Mouse (Mus musculus): Measurements from ENCODE around the gene Slc9a9.
"Not testable (repeated sequence)": the region's sequence is repeated elsewhere in the genome, so short reads cannot be mapped to it uniquely, and the experiment has no call there.

Slc9a9 gene

DNA sequence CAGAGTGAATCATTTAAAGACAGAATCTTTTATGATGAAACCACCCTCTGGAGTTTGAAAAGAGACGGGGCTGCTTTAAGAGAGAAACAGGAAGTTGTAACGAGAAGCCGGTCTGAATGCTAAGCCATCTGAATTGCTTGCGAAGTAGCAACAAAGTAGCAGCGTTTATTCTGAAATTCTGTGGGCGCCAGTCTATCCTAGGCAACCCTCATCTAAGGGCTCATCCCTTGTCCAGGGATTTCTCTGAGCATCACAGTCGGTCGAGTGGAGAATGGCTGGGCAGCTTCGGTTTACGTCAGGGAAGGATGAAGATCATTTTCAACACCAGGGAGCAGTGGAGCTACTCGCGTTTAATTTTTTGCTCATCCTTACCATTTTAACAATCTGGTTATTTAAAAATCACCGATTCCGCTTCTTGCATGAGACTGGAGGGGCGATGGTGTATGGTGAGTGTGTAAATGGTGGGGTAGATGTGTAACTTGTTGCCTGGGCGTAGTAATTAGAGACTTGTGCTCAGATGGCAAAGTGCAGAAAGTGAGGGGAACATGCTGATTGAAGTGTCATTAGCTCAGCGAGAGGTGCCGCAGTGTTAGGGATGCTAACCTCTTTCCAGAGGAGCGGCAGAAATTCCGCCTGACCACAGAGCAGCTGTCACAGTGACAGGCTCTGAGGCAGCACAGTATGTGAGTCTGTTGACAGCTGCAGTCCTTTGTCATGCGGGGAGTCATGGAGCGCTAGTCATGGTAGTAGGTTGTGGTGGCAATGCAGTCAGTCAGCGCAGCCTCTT is at the start of gene Slc9a9:
TSS of gene Slc9a9 (plus strand) at position 119 of the 787 bp plus-strand sequence.
- DNase-seq = peak; percentile 32 to 39

DNA sequence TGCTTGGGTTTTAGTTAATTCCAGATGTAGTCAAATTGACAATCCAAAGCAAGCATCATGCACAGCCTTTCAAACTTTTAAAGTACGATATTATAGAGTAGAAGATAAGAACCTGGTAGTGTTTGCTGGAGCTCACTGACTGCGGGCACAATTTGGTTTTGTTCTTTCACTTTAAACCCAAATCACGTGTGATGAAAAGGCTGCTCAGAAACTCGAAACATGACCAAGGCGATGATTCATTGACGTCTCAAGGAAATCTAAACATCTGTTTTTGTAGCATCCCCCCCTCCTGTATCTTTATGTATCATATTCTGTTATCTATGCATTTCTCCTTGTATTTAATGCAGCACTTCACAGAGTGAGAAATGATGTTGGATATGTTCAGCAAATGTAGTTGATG is 49.4 kb upstream of the Slc9a9 start:
- no peak for DNase-seq

DNA sequence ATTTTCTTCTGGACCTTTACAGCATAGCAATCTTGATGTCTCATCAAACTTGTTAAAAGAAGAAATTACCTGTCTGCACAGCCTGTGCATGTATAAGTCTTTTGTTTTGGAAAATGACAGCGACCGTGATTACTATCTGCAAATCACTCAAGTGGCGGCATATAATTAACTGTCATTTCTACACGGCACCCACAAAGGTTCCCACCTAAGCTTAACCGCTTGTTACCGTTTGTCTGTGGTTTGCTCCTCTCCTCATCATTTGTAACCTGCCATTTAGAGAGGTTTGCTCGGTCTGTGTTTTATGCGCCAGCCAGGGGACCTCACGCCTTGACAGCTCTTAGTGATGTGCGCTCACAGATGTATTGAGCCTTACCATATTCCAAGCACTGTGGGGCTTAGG is 48.9 kb upstream of the Slc9a9 start:
- no peak for DNase-seq

DNA sequence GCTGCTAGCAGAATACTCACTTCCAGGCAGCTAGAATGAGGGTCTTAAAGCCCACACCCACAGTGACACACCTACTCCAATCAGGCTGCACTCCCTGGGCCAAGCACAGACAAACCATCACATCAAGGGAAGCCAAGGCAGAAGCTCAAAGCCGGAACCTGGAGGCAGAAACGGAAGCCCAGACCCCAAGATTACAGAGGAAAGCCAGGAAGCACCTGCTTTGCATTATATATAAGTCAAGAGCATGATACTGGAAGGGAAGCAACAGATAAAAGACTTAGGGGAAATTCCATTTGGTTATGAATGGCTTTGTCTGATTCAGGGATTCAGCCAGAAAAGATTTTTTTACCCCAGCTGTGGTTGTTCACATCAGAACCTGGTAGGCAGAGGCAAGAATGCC is 47.8 kb upstream of the Slc9a9 start:
- DNase-seq = no peak

DNA sequence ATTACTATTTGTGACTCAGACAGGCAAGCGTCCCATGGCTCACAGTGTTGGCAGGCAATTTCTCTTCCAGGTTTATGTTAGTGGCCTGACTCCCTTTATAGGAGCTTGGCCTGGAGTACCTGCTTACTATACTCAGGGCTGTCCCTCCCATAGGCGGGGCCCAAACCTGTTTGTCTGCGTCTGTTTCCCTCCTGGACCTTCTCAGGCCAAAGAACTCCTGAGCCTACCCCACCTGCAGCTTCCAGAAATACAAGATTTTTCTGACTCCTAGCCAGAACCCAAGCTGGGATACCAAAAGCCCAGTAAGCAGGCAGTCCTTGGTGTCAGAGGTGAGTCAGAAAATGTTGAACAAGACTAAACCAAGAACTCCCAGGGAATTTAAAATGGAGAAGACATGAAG is 43.0 kb upstream of the Slc9a9 start:
- no peak for DNase-seq

DNA sequence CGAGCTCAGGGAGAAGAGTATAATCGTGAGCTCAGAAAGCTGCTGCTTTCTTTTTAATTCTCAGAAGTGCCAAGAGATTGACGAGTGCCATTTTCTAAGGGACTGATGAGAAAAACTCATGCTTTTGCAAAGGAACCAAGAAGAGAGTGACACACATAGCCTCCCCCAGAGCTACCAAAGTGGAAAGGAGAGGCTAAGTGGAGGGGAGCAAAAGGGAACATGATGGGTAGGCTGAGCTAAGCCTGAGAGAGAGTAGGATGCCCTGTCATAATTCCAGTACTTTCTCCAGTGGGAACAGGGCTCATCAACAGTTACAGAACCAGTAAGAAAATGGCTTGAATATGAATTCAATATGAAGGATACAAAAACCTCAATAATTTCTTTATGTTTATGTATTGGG is 40.8 kb upstream of the Slc9a9 start:
- DNase-seq = no peak

DNA sequence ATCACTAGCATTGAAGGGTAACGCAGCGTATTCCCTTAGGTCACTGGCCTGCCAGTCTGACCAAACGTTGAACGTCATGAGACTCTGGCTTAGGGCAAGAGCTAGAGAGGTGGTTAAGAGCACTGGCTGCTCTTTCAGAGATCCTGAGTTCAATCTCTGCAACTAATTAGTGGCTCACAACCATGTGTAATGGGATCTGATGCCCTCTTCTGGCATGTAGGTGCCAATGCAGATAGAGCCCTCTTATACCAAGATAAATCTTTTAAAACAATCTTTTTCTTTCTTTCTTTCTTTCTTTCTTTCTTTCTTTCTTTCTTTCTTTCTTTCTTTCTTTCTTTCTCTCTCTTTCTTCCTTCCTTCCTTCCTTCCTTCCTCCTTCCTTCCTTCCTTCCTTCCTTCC is 35.4 kb upstream of the Slc9a9 start:
- not testable (repeated sequence) for DNase-seq

DNA sequence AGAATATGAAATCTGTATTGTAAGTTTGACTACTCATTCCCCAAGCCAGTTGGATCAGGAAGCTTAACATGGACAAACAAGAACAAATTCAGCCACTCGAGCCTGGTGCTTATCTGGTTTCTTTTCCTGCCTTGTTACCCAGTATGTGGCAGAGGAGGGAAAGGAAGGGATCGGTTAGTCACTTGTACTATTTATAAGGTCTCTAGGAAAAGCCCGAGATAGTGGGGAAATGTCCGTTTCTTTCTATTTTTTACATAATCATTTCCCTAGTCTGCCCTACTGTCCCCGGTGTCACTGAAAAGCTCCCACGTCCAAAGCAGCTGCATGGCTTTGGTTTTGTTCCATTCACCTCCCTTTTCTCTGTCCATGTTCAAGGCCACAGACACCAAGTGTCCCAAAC is 24.1 kb upstream of the Slc9a9 start:
- no peak for DNase-seq

DNA sequence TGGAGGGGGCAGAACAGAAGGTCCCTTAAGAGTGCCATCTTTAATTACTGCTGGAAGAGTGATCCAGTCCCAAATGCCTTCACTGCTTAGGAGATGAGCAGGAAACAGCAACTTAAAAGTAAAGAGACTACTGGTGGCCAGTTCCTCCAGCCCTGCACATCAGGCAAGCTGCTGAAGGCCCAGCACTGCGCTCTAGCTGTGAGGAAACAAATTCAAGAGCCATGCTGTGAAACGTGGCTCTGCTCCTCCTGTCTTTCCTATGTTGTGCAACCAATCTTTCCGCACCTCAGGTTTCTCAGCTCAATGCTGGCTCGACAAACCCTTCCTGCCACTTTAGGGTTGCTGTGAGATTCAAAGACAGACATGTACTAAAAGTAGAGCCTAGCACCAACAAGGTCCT is 22.3 kb upstream of the Slc9a9 start:
- DNase-seq = no peak

DNA sequence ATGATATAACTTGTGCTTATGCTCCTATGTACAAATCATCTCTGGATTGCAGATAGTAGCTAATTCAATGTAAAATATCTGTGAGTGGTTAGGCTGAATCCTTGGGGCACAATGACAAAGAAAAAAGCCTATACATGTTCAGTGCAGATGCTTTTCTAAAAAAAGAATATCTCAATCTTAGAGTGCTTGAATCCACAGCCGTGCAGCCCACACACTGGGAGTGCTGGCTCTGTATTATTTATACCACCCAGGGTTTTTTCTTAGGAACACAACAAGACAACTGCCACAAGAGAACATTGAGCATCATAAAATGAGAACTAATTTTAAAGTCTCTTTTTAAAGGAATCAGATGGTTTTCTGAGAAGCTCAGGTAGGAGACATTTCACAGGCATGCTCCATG is 19.7 kb upstream of the Slc9a9 start:
- no peak for DNase-seq

DNA sequence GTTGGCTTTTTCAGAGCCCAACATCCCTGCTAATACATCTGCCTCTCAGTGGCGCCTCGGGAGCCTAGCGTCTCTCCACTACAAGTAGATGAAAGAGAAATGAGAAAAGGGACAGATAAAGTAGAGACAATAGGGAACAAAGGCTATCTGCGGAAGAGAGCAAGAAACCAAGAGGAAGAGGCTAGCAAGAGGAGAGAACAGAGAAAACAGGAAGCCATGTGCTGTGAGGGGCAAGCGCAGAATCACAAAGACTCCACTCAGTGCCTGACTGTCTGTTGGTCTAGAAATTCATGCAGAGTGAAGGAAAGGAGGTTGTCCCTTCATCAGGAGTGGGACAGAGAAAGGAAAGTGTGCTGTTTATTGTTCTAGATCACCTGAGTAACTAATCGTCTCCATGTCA is 16.5 kb upstream of the Slc9a9 start:
- no peak for DNase-seq

DNA sequence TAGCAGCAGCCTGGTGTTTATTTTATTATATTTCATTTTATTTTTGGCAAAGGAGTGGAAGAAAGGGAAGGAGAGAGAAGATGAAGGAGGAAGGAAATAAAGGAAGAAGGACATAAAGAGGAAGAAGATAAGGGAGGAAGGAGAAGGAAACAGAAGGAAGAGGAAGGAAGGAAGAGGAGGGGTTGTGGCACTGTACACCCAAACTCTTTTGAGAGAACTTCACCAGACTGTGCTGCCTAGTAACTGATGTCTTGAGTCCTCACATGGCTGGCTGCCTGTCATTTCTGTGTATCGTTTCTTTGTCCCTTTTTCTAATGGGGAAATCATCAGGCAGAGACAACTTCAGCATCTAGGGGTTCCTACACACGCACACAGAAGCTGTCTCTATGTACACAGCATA is 15.9 kb upstream of the Slc9a9 start:
- no peak for DNase-seq

DNA sequence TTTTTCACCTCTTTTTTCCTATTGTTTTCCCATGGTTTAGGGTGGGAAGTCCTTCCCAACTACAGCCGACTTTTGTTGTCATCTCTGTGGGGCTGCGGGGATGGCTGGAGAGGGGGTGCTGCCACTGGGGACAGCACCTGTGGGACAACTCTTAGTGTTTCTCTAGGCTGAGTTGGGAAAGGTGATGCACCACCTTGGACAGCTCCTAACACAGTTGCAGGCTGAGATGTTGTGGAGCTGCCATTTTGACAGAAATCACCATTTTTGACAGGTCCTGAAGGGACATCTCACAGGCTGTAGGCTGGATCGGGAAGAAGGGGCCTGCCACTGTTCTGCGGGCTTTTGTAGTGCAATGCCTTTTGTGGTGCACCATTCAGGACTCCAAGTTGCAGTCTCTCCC is 13.4 kb upstream of the Slc9a9 start:
- DNase-seq = no peak

DNA sequence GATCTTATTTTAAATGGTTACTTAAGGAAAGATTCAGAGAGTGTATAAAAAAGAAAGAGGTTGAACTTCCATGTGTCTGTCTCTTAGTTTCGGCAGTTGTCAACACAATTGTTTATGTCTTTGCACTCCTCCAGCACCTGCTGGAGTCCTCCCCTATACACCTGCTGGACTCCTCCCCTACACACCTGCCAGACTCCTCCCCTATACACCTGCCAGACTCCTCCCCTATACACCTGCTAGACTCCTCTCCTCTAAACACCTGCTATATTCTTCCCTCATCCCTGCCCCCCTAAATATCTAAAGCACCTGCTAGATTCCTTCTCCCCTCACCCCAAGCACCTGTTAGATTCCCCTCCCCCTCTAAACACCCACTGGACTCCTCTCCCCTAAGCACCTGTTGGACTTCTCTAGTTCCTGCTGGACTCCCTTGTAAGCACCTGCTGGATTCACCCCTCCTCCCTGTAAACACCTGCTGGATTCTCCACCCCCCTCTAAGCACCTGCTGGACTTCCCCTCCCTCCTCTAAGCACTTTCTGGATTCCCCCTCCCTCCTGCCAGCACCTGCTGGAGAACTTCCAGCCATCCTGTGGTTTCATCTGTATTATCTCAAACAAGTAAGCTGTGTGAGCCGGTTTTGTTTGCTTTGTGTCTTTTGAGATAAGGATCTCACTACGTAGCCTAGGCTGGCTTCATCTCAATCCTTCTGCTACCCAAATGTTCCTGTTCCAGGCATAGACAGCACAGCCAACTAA is 10.1 kb upstream of the Slc9a9 start:
- no peak for DNase-seq

DNA sequence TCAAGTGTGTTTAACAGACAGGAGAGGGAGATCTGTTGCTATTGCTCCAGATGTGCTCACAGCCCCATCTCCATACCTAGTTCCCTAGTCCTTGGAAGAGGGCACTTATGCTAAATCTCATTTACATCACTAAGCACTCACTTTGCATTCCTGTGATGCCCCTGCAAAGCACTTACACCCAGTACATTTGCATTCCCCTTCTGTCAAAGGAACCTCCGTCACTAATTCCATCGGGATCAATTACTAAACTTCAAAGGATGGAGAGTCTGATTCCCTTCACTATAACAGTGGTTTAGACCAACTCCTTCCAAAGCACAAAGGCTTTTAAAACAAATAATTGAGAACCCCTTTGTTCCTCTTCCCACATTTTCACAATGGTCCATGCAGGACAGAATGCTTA is 7.9 kb upstream of the Slc9a9 start:
- no peak for DNase-seq

DNA sequence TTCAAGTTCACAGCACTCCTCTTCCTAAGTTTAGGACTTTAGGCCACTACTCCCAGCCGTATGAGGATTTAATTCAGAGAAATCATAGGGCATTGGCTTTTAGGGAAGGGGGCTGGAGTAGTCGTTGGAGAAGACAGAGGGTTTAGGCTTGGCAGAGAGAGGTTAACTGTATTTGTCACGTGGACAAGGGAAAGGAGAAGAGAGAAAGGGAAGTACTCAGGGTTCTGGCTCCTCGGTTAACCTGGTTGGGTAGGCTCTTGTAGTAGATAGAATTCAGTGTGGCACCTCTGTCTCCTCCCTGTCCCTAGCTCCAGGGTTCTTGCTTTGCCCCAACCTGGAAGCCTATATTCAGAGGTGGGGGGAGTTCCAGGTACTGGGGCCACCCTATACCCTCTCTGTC is 4.5 kb upstream of the Slc9a9 start:
- DNase-seq = no peak

DNA sequence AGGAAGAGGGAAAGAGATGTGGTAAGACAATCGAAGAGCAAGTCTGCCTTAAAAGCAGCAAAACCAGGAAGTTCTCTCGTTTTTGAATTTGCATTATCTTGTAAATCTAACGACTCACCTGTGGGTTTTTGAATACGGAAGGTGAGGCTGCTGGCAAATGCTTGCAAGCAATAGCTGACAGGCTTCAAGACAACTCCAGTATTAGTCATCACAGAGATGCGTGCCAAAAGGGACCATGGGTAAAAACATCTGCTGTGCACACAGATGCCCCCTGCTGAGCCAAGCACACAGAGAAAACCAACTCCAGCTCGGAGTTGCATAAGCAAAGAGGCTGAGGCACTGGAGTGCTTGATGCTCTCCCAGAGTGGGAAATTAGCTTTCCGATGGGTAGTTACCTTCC is 1.1 kb upstream of the Slc9a9 start:
- peak; percentile 24 to 29 for DNase-seq

DNA sequence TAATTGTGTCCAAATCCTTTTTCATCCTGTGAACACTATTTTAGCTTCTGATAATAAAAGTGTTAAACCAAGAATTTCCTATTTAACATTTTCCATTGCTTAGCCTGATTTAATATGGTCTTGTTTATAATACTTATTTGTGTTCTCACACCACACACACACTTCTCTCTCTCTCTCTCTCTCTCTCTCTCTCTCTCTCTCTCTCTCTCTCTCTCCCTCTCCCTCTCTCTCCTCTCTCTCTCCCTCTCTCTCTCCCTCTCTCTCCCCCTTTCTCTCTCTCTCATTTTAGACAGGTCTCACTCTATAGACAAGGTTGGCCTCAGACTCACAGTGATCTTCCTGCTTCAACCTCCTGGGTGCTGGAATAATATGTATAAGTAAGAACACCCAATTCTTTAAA is 995 bp downstream of the Slc9a9 start:
- no peak for DNase-seq

DNA sequence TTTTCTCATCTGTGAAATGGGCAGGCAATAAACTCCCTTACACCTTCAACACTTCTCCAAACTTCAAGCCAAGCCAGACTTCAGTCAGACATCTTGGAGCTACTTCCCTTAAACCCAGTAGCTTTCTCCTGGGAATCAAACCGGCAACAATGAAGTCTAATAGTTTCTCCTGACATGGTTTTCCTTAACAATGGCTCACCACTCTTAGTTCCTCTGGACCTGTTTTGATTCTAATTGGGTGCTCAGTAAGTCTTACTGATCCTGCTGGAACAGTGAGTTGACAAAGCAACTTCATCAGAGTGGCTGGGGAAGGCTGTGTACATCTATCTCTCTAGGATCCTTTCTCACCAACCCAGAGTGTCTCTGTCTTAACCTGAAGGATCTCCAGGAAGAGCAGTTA is 5.0 kb downstream of the Slc9a9 start:
- no peak for DNase-seq

DNA sequence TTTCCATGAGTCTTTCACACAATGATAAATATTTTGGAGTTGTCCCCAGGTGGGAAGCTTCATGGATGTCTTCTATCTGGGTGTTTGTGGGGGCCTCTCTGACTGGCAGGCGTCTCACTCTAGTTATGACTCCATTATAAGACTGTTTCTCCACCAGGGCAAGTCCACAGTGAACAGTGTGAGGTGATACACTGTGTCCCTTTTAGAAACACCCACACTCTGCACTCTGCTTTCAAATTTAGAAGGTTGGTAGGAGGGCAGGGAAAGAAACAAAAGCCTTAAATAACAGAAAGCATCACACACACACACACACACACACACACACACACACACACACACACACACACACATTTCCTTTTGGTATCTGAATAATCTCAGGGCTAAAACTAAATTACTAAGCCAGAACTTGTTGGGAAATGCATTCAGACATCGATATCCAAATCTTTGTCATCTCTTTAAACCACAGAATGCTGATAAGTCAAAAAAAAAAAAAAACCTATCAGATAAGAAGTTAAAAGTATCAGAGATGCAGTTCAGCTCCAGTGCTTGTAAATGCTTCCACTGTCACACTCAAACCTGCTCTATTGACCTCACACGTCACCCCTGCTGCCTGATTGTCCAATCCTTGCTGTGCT is 8.4 kb downstream of the Slc9a9 start:
- DNase-seq = no peak

DNA sequence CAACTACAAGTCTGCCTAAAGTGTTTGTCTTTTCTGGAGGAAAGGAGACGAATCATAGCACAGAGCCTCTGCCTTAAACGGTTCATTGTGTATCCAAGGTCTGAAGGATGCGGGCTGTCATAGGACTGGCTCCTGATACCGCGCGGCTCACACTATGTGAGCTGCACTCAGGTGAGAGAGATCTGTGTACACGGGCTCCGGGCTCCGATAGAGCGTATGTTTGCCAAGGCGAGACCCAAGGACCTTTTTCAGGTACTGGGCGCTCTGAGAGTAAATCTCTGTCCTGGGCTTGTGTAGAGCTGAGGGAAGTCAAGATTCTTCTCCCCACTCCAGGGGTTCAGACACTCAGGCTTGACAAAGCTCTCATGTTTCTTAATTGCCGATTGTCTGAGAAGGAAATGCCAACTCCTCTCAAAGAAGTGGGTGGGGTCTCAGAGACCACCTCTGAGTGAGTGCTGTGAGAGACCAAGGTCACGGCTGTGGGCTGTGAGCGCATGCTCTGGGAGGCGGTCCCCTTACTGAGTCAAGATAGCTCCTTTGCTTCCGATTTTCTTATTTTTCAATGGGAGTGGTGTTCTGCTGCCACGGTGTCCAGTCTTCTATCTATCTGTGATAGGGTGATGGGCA is 10.9 kb downstream of the Slc9a9 start:
- no peak for DNase-seq

DNA sequence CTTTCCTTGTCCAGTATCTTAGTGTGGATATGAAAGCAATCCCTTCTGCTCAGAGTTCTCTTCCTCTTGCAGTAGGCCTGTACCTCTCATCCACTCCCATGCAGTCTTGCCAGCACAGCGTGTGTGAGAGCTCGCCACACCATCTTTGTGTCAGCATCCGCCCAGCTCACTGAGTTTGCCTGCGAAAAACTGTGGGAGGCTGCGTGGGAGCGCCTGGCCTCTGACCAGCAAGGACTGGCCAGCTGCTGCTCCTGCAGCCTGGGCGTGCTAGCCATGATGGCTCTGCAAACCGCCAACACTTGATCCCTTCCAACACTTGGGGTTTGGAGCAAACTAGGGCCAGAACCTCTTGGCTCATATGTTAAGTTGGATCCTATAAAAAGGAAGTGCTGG is 11.4 kb downstream of the Slc9a9 start:
- peak; percentile 59 to 63 for DNase-seq

DNA sequence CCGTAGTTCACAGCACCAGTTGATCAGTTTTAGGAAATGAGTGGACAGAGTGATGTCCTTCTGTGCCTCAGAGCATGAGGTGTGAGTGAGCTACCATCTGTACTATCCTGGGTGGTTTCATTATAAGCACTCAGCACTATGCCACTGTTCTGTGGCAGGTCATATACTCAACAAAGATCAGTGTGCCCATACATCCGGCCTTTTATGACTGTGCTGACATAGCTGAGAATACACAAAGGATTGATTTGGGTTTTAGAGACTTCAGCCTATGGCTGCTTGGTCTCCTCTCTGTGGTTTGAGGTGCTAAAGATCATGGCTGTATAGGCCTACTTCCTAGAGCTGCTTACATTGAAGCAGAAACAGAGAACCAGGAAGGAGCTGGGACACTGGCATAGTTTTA is 12.6 kb downstream of the Slc9a9 start:
- no peak for DNase-seq

DNA sequence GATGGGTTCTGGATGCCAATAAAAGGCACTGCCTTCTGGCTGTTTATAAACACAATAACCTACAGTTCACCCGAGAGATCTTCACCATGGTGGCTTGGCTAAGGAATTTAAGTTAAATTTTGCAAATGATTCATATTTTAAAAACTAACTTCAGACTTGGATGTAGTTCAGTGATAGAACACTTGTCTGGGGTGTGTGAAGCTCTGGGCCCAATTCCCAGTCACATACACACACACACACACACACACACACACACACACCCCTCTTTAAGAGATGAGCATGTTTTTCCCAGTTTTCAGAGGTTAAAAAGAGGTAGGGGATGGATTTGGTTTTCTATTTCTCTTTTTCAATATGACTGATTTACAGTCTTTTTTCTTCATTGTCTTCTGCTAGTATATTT is 15.9 kb downstream of the Slc9a9 start:
- no peak for DNase-seq

Data from cerebellum, postnatal 14 days (tissue).